Mouse (Mus musculus): ENCODE measurements around the gene Ceacam18. TPM values are rescaled to one million over a fixed set of nuclear protein-coding genes. Genes with fewer than 3 reads are reported as not detected.
"Not testable (repeated sequence)": the region's sequence is repeated elsewhere in the genome, so short reads cannot be mapped to it uniquely, and the experiment has no call there.

Ceacam18 gene
- polyA plus RNA-seq, 1 experiment from 2014 or later, result 0.20 TPM

GRCm38 (mm10) chr7:43672581-43673260, 38.2 kb downstream of the Ceacam18 start:
- H3K36me3 ChIP-seq (ENCODE audit: control insufficient read depth, insufficient read depth, low read length), result peaks cover 24% of the 10 kb centered on the region; the same call in 1 of the 2 replicates
- 0 out of 2 replicates have a peak, but pooled peaks cover 6% of the 10 kb centered on the region for H3K4me1 ChIP-seq (ENCODE audit: control insufficient read depth, insufficient read depth, low read length)
- peak overlapping the region; percentile 60 for H3K4me2 ChIP-seq (ENCODE audit: low read depth, low read length)
- H3K9ac ChIP-seq (replicated peaks; ENCODE audit: low read depth, low read length), result peak overlapping the region; percentile 61
- peak; percentile 16; the same call in 1 of the 2 replicates for ATAC-seq (ENCODE audit: low read depth)
- H3K9me3 ChIP-seq (ENCODE audit: control insufficient read depth, low read length), result no peaks in the 10 kb centered on the region
- 18% methylated on average over 10 of the region's 10 CpGs for WGBS
- H3K27ac ChIP-seq (ENCODE audit: low read depth, low read length), result no peak overlapping the region
- H3K4me3 ChIP-seq (ENCODE audit: low read depth, low read length), result peak overlapping the region; percentile 55
- no peaks in the 10 kb centered on the region for H3K27me3 ChIP-seq (ENCODE audit: control insufficient read depth, insufficient read depth, low read length)

- Histone ChIP-seq H3K9me3 (ENCODE audit: control insufficient read depth, low read length) (no peaks in the 10 kb centered on the region), H3K4me2 (ENCODE audit: low read depth, low read length) (no peak overlapping the region), H3K4me3 (ENCODE audit: low read depth, low read length) (no peak overlapping the region), H3K36me3 (ENCODE audit: control insufficient read depth, insufficient read depth, low read length) (peaks cover 24% of the 10 kb centered on the region; the same call in 1 of the 2 replicates), H3K27ac (ENCODE audit: low read depth, low read length) (no peak overlapping the region), H3K27me3 (ENCODE audit: control insufficient read depth, insufficient read depth, low read length) (no peaks in the 10 kb centered on the region), H3K9ac (replicated peaks; ENCODE audit: low read depth, low read length) (no peak overlapping the region), H3K4me1 (ENCODE audit: control insufficient read depth, insufficient read depth, low read length) (0 out of 2 replicates have a peak, but pooled peaks cover 6% of the 10 kb centered on the region)
- ATAC-seq (ENCODE audit: low read depth), result no peak
- 93% methylated on average over 32 of the region's 32 CpGs for WGBS
Observed at GRCm38 (mm10) chr7:43675091-43675490, 40.6 kb downstream of the Ceacam18 start.

GRCm38 (mm10) chr7:43678517-43678916, 44.0 kb downstream of the Ceacam18 start:
- H3K9me3 ChIP-seq (ENCODE audit: control insufficient read depth, low read length), result no peaks in the 10 kb centered on the region
- no peak for ATAC-seq (ENCODE audit: low read depth)
- no peaks in the 10 kb centered on the region for H3K27me3 ChIP-seq (ENCODE audit: control insufficient read depth, insufficient read depth, low read length)
- peaks cover 24% of the 10 kb centered on the region; the same call in 1 of the 2 replicates for H3K36me3 ChIP-seq (ENCODE audit: control insufficient read depth, insufficient read depth, low read length)
- no peak overlapping the region for H3K27ac ChIP-seq (ENCODE audit: low read depth, low read length)
- no peaks in the 10 kb centered on the region for H3K4me1 ChIP-seq (ENCODE audit: control insufficient read depth, insufficient read depth, low read length)
- H3K9ac ChIP-seq (replicated peaks; ENCODE audit: low read depth, low read length), result no peak overlapping the region
- no peak overlapping the region for H3K4me2 ChIP-seq (ENCODE audit: low read depth, low read length)
- no peak overlapping the region for H3K4me3 ChIP-seq (ENCODE audit: low read depth, low read length)

- Histone ChIP-seq H3K27ac (ENCODE audit: low read depth, low read length) (no peak overlapping the region), H3K4me2 (ENCODE audit: low read depth, low read length) (no peak overlapping the region), H3K27me3 (ENCODE audit: control insufficient read depth, insufficient read depth, low read length) (no peaks in the 10 kb centered on the region), H3K9me3 (ENCODE audit: control insufficient read depth, low read length) (no peaks in the 10 kb centered on the region), H3K4me3 (ENCODE audit: low read depth, low read length) (no peak overlapping the region), H3K36me3 (ENCODE audit: control insufficient read depth, insufficient read depth, low read length) (peaks cover 14% of the 10 kb centered on the region; the same call in 1 of the 2 replicates), H3K9ac (replicated peaks; ENCODE audit: low read depth, low read length) (no peak overlapping the region), H3K4me1 (ENCODE audit: control insufficient read depth, insufficient read depth, low read length) (no peaks in the 10 kb centered on the region)
- WGBS, result 22% methylated on average over 5 of the region's 5 CpGs
- ATAC-seq (ENCODE audit: low read depth), result peak; percentile 62; the same call in 1 of the 2 replicates
Observed at GRCm38 (mm10) chr7:43680960-43681359, 46.5 kb downstream of the Ceacam18 start.

- not testable (repeated sequence) for ATAC-seq (ENCODE audit: low read depth); H3K9ac ChIP-seq (replicated peaks; ENCODE audit: low read depth, low read length); H3K36me3 ChIP-seq (ENCODE audit: control insufficient read depth, insufficient read depth, low read length); H3K9me3 ChIP-seq (ENCODE audit: control insufficient read depth, low read length); H3K4me1 ChIP-seq (ENCODE audit: control insufficient read depth, insufficient read depth, low read length); H3K27me3 ChIP-seq (ENCODE audit: control insufficient read depth, insufficient read depth, low read length); H3K4me2 ChIP-seq (ENCODE audit: low read depth, low read length); H3K4me3 ChIP-seq (ENCODE audit: low read depth, low read length); H3K27ac ChIP-seq (ENCODE audit: low read depth, low read length)
- WGBS, result 17% methylated on average over 1 of the region's 1 CpGs
Observed at GRCm38 (mm10) chr7:43682511-43682910, 48.0 kb downstream of the Ceacam18 start.

GRCm38 (mm10) chr7:43685088-43685487, 50.6 kb downstream of the Ceacam18 start:
- no peak overlapping the region for H3K27ac ChIP-seq (ENCODE audit: low read depth, low read length)
- H3K36me3 ChIP-seq (ENCODE audit: control insufficient read depth, insufficient read depth, low read length), result no peaks in the 10 kb centered on the region
- no peak overlapping the region for H3K4me2 ChIP-seq (ENCODE audit: low read depth, low read length)
- WGBS, result 72% methylated on average over 7 of the region's 7 CpGs
- H3K9me3 ChIP-seq (ENCODE audit: control insufficient read depth, low read length), result no peaks in the 10 kb centered on the region
- no peak overlapping the region for H3K4me3 ChIP-seq (ENCODE audit: low read depth, low read length)
- no peak for ATAC-seq (ENCODE audit: low read depth)
- H3K4me1 ChIP-seq (ENCODE audit: control insufficient read depth, insufficient read depth, low read length), result no peaks in the 10 kb centered on the region
- no peaks in the 10 kb centered on the region for H3K27me3 ChIP-seq (ENCODE audit: control insufficient read depth, insufficient read depth, low read length)
- H3K9ac ChIP-seq (replicated peaks; ENCODE audit: low read depth, low read length), result no peak overlapping the region

GRCm38 (mm10) chr7:43690118-43690517, 55.6 kb downstream of the Ceacam18 start, which contains the start of gene Klk14:
Klk14 (plus strand) TSS chr7:43690418.
- no peak for ATAC-seq (ENCODE audit: low read depth)
- H3K4me1 ChIP-seq (ENCODE audit: control insufficient read depth, insufficient read depth, low read length), result no peaks in the 10 kb centered on the region
- H3K27me3 ChIP-seq (ENCODE audit: control insufficient read depth, insufficient read depth, low read length), result no peaks in the 10 kb centered on the region
- H3K4me3 ChIP-seq (ENCODE audit: low read depth, low read length), result no peak within 1 kb of the TSS
- H3K9ac ChIP-seq (replicated peaks; ENCODE audit: low read depth, low read length), result no peak within 1 kb of the TSS
- no peaks in the 10 kb centered on the region for H3K36me3 ChIP-seq (ENCODE audit: control insufficient read depth, insufficient read depth, low read length)
- no peaks in the 10 kb centered on the region for H3K9me3 ChIP-seq (ENCODE audit: control insufficient read depth, low read length)
- no peak within 1 kb of the TSS for H3K27ac ChIP-seq (ENCODE audit: low read depth, low read length)
- no peak within 1 kb of the TSS for H3K4me2 ChIP-seq (ENCODE audit: low read depth, low read length)

Other genes starting within 250 kb of the Ceacam18 start
- not detected in 2 replicates for gene Siglecg, start 226.5 kb upstream of the Ceacam18 start, polyA plus RNA-seq (2014; fragmentation: Nextera tagmentation; extraction: Ambion mirVana)
- gene Lim2, start 207.0 kb upstream of the Ceacam18 start, polyA plus RNA-seq (2014; fragmentation: Nextera tagmentation; extraction: Ambion mirVana), result not detected in 2 replicates
- not detected in 2 replicates for gene Nkg7, start 197.6 kb upstream of the Ceacam18 start, polyA plus RNA-seq (2014; fragmentation: Nextera tagmentation; extraction: Ambion mirVana)
- gene Cldnd2, start 193.9 kb upstream of the Ceacam18 start, polyA plus RNA-seq (2014; fragmentation: Nextera tagmentation; extraction: Ambion mirVana), result not detected in 2 replicates
- 107 and 129 TPM in 2 replicates for gene Etfb, start 190.6 kb upstream of the Ceacam18 start, polyA plus RNA-seq (2014; fragmentation: Nextera tagmentation; extraction: Ambion mirVana)
- 0.27 and 0.41 TPM in 2 replicates for gene Gm45233, start 190.6 kb upstream of the Ceacam18 start, polyA plus RNA-seq (2014; fragmentation: Nextera tagmentation; extraction: Ambion mirVana)
- gene Vsig10l, start 171.6 kb upstream of the Ceacam18 start, polyA plus RNA-seq (2014; fragmentation: Nextera tagmentation; extraction: Ambion mirVana), result 13.6 and 15.4 TPM in 2 replicates
- gene Iglon5, start 144.6 kb upstream of the Ceacam18 start, polyA plus RNA-seq (2014; fragmentation: Nextera tagmentation; extraction: Ambion mirVana), result 9.8 and 14.6 TPM in 2 replicates
- 0.05 TPM in 1 of 2 replicates, not detected in the other for gene 4931406B18Rik, start 128.8 kb upstream of the Ceacam18 start, polyA plus RNA-seq (2014; fragmentation: Nextera tagmentation; extraction: Ambion mirVana)
- gene Cd33, start 90.3 kb upstream of the Ceacam18 start, polyA plus RNA-seq (2014; fragmentation: Nextera tagmentation; extraction: Ambion mirVana), result 0.87 and 1.3 TPM in 2 replicates
- gene Zfp658, start 72.5 kb upstream of the Ceacam18 start, polyA plus RNA-seq (2014; fragmentation: Nextera tagmentation; extraction: Ambion mirVana), result 7.8 and 10.7 TPM in 2 replicates
- gene Zfp719, start 55.1 kb upstream of the Ceacam18 start, polyA plus RNA-seq (2014; fragmentation: Nextera tagmentation; extraction: Ambion mirVana), result 16.5 and 19.8 TPM in 2 replicates
- 0.24 and 0.44 TPM in 2 replicates for gene Zfp819, start 27.5 kb upstream of the Ceacam18 start, polyA plus RNA-seq (2014; fragmentation: Nextera tagmentation; extraction: Ambion mirVana)
- 0.15 and 0.33 TPM in 2 replicates for gene Siglece, start 25.5 kb downstream of the Ceacam18 start, polyA plus RNA-seq (2014; fragmentation: Nextera tagmentation; extraction: Ambion mirVana)
- 14.4 and 15.0 TPM in 2 replicates for gene Ctu1, start 37.3 kb downstream of the Ceacam18 start, polyA plus RNA-seq (2014; fragmentation: Nextera tagmentation; extraction: Ambion mirVana)
- gene Klk14, start 55.7 kb downstream of the Ceacam18 start, polyA plus RNA-seq (2014; fragmentation: Nextera tagmentation; extraction: Ambion mirVana), result not detected in 2 replicates
- 0.11 TPM in 1 of 2 replicates, not detected in the other for gene Klk13, start 77.9 kb downstream of the Ceacam18 start, polyA plus RNA-seq (2014; fragmentation: Nextera tagmentation; extraction: Ambion mirVana)
- not detected in 2 replicates for gene Klk12, start 134.2 kb downstream of the Ceacam18 start, polyA plus RNA-seq (2014; fragmentation: Nextera tagmentation; extraction: Ambion mirVana)
- gene Klk11, start 139.9 kb downstream of the Ceacam18 start, polyA plus RNA-seq (2014; fragmentation: Nextera tagmentation; extraction: Ambion mirVana), result not detected in 2 replicates
- gene Klk10, start 146.3 kb downstream of the Ceacam18 start, polyA plus RNA-seq (2014; fragmentation: Nextera tagmentation; extraction: Ambion mirVana), result not detected in 2 replicates
- gene Klk9, start 157.2 kb downstream of the Ceacam18 start, polyA plus RNA-seq (2014; fragmentation: Nextera tagmentation; extraction: Ambion mirVana), result not detected in 2 replicates
- gene Klk8, start 162.9 kb downstream of the Ceacam18 start, polyA plus RNA-seq (2014; fragmentation: Nextera tagmentation; extraction: Ambion mirVana), result 7.6 and 8.6 TPM in 2 replicates
- gene Klk7, start 176.6 kb downstream of the Ceacam18 start, polyA plus RNA-seq (2014; fragmentation: Nextera tagmentation; extraction: Ambion mirVana), result not detected in 2 replicates
- not detected in 2 replicates for gene Klk6, start 189.8 kb downstream of the Ceacam18 start, polyA plus RNA-seq (2014; fragmentation: Nextera tagmentation; extraction: Ambion mirVana)
- gene Klk5, start 207.3 kb downstream of the Ceacam18 start, polyA plus RNA-seq (2014; fragmentation: Nextera tagmentation; extraction: Ambion mirVana), result not detected in 2 replicates
- gene Klk4, start 246.5 kb downstream of the Ceacam18 start, polyA plus RNA-seq (2014; fragmentation: Nextera tagmentation; extraction: Ambion mirVana), result 0.50 and 0.66 TPM in 2 replicates